Mouse (Mus musculus) cerebellum, adult 8-10 months (tissue): ENCODE results near the gene Bcas3.

Experiments
- DNase-seq: peaks from one replicate; pipeline ENCODE4 v3.0.0; 2022

Bcas3 gene

GRCm38 (mm10) chr11:85543311-85543710, 190.3 kb downstream of the Bcas3 start:
- no peak for DNase-seq

DNA sequence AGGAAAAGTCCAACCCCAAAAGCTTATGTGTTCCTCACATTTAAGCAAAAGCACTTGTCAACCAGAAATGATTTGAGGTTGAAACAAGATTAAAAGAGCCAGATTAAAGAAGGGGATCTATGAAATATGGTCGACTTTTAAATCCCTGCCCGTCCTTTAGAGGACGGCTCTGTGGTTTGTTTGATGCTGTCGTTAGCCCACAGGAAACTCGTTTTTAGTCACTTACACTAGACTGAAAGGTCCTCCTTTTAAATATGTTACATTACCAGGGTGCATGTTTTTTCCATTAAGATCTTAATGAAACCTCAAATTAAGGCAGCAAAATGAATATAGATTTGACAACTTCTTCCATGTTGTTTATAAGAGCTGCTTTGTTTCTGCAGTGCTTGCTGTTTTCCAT, 192.6 kb downstream of the Bcas3 start:
- DNase-seq: no peak

DNA sequence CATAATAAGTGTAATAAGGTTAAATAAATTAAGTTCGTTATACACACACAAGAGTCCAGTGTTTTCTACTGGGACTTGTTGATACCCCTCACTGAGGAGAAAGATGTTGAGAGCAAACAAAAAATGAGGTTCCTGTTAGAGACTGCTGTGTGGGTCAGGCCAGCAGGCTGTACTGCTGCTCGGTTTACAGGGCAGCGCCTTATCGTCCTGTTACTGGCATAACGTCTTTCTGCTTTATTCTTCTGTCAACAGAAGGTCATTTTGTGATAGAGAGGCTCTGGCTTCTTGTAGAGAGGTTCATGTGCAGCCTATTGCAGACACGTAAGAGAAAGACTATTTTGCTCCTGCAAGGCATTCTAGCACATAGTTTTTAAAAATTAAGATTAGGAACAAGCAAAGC, 195.0 kb downstream of the Bcas3 start:
- no peak for DNase-seq

DNA sequence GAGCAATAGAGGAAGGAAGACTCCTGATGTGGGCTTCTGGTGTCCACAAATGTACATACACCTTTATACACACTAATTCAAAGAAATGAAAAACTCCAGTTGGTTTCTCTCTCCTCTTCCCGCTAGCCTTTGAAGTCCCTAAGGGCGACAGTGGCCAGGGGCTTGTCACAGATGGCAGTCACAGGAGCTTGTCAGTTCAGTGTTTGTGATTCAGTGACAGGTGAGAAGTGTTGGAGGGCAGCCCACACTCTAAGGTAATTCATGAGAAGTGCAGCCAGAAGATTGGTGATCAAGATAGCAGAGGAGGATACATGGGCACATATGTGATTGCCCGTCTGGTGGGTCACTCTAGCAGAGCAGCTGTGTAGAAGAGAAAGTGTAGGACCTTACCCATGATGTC, 196.7 kb downstream of the Bcas3 start:
- DNase-seq: no peak

- DNase-seq: no peak
Observed at GRCm38 (mm10) chr11:85555066-85555465, 202.1 kb downstream of the Bcas3 start.

- no peak for DNase-seq
Observed at GRCm38 (mm10) chr11:85555721-85556120, 202.8 kb downstream of the Bcas3 start.

- no peak for DNase-seq
Observed at GRCm38 (mm10) chr11:85565068-85565467, 212.1 kb downstream of the Bcas3 start.

DNA sequence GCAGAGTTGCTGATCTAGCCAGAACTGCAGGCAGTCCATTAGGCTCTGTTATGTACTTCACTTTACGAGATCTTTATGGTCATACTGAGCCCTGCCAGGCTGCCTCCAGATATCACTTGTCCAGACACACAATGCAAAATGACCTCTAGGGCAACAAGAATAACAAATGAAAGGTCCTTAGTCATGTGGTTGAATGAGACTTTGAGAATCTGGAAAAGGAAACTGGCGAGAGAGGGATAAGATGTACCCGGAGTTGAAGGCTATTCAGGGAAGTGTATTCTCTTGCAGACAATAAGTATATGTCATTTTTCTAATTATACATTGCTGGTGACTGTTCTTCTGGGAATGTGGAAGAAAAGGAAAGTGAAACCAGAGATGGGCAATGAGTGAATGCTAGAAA, 218.1 kb downstream of the Bcas3 start:
- no peak for DNase-seq

GRCm38 (mm10) chr11:85571936-85572335, 219.0 kb downstream of the Bcas3 start:
- DNase-seq: no peak

DNA sequence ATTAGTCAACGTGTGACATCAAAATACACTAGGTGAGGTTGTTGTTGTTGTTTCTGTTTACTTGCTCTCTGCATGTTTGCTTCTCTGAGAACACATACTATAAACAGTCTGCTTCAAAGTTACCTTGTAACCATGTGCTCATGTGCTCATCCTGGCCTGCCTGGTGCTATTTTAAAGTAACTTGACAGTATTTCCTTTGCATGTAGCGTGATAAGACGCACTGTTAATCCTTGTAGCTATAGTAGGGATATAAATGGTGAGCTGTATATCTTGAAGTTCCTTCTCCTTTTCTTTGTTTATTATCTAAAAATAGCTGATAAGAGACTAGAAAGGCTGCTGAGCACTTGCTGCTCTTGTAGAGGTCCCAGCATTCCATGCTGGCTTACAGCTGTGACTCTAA, 219.6 kb downstream of the Bcas3 start:
- no peak for DNase-seq

DNA sequence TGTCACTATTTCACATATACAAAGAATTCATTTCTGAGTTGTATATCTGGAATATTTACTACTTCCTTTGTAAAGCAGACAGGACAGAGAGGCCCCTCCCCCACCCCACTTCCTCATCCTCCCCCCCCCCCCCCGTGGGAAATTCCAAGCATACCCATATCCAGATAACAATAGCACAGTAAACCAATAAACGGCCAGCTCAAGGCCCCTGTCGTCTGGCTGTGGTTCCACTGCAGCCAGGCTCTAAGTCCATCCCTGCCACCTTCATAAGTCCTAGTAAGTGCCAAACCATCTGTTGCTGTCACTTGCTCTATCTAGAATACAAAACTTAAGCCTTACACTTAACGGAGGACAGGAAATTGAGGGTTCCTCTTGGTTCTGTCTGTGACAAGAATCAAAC, 221.5 kb downstream of the Bcas3 start:
- no peak for DNase-seq

- no peak for DNase-seq
Observed at GRCm38 (mm10) chr11:85577816-85578645, 225.1 kb downstream of the Bcas3 start.

- DNase-seq: no peak
Observed at GRCm38 (mm10) chr11:85584086-85584485, 231.1 kb downstream of the Bcas3 start.

- no peak for DNase-seq
Observed at GRCm38 (mm10) chr11:85593636-85594035, 240.7 kb downstream of the Bcas3 start.

DNA sequence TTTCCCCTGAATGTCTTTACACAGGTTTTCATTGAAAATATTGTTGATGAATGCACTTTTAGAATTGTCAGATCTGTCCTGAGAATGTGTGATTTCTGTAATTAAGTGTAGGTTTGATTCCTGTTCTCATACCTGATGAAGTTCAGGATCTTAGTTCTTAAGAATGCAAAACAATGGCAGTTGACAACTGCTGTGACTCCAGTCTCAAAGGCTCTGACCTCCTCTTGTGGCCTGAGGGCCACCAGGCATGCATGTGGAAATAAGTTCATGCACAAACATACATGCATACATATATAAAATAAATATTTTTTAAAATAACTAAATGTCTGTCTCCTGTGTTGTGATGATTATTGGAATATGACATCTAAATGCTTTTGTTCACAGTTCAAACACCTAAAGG, 246.3 kb downstream of the Bcas3 start:
- no peak for DNase-seq

DNA sequence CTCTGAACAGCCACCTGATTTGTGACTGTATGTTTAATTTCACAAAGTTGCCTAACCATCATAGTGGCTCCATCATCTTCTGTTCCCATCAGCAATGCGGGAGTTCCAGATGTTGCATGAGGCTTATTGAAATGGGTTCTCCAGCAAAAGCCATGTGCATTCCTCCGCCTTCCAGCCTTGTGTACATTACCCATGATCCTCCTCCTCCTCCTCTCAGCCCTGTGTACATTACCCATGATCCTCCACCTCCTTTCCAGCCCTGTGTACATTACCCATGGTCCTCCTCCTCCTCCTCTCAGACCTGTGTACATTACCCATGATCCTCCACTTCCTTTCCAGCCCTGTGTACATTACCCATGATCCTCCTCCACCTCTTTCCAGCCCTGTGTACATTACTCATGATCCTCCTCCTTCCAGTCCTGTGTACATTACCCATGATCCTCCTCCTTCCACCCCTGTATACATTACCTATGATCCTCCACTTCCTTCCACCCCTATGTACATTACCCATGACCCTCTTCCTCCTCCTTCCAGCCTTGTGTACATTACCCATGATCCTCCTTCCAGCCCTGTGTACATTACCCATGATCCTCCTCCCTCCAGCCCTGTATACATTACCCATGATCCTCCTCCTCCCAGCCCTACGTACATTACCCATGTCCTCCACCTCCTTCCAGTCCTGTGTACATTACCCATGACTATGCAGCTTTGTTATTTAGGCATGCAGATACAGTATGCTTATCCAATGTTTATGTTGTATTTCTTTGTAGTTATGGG, 250.8 kb downstream of the Bcas3 start:
- DNase-seq: no peak

DNA sequence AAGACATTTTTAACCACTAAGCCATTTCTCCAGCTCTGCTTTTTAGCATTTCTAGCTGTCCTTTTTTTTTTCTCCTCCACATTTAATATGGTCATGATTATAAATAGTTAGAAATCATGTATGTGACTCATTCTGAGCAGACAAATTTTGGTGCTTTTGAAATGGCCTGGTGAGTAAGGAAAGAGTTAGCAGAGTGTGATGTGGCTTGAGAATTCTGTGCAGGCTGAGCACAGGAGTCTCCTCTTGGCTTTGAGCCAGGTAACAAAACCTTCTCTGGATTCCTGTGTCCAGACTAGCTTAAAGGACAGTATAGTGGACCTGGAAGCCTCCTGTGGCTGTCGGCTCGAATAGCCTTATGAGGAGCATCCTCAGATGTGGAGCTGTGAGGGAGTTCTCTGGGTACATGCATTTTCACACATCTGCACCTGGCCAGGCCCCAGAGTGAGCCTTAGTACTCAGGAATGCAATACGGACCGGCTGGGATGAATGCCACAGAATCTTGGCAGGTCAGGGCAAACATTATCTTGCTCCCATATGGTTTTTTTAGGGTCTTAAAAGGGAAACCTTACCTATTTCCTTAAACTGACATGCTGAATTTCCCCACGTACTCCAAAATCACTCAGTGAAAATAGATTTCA, 256.5 kb downstream of the Bcas3 start:
- peak; percentile 35 for DNase-seq

DNA sequence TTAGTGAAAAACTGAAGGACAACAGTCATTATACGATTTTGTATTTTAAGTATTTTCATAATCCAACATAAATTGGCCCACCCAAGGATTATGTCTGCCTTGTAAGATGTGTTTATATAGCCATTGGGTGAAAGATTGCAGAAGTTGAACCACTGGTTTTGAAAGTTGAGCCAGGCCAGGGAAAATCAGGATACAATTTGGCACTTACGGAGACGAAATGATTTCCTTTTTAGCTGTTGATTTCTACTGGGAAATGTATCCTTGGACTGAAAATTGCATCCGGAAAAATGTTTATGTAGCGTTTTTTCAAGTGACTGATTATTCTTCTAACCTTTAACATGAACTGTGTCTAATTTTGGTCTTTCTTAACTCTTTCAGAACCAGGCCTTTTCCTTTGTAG, 260.1 kb downstream of the Bcas3 start:
- no peak for DNase-seq

DNA sequence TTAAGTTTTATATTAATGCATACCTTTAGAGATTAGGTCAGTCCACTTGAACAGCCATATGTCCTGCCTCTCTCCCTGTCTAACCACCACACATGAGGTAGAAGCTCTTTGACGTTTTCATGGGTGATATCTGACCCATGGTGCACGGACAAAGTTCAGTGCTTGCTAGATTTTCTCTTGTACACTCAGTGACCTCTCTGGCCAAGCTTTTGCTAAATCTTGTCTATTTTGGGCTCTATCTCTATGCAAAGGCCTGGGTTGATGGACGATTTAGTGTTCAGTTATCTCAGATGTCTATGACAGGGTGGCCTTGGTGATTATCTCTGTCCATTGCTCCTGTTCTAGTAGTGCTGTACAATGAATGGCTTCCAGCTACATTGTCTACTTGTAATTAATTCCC, 260.6 kb downstream of the Bcas3 start:
- no peak for DNase-seq

- no peak for DNase-seq
Observed at GRCm38 (mm10) chr11:85614431-85614830, 261.5 kb downstream of the Bcas3 start.

DNA sequence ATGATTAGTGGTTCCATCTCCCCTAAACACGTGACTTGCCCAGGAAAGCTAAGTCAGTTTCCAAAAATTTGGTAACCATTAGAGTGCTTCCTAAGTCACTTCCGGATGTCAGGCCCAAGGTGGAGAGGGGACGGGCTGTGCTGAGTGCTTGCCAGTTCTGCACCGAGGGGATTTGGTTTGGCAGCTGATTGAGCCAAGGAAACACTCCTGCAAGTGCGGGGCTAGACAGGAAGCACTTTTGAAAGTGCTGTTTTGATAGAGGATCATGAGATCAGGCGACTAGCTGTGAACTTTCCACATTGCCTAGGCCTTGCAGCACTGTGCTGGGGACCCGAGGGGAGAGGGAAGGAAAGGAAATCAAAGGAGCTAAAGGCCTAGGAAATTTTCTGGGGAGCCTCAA, 262.5 kb downstream of the Bcas3 start:
- DNase-seq: no peak

DNA sequence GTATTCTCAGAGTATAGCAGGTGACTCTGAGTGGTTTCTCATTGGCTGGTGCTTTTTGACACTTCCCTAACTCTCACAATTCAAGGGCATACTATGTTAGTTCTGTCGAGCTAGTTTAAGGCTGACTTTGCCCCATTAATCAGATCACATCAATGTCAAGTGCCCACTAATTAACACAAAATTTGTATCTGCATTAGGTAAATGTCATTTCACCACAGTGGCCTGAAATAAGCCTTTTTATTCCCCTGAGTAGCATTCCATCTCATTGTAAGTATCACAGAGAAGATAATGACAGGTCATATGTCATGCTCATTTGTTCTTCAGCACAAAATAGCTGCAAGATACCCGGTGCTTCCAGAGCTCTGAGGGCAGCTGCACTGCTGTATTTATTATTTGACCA, 268.5 kb downstream of the Bcas3 start:
- DNase-seq: no peak

- DNase-seq: peak; percentile 58
Observed at GRCm38 (mm10) chr11:85621994-85622393, 269.0 kb downstream of the Bcas3 start.

DNA sequence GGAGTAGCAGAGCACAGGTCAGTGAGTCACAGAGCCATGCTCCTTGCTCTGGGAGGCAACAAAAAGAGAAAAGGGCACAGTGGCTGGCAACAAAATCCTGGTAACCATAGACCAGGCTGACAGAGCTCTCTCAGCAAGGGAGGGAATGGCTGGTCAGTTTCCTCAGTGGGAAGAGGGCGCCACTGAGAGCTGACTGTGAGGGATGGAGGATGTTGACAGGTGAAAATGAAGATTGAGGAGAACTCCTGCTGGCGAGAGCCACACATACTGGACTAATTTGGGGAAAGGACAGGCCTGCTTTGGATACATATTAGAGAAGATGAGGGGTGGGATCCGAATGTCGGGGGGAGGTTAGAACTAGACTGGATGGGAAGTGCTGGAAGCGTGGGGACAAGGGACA, 272.2 kb downstream of the Bcas3 start:
- no peak for DNase-seq
